Mouse (Mus musculus) small intestine, adult 2 months (tissue): ENCODE measurements at regions not wholly inside any gene's neighbourhood (a gene's known extent, or its start where the extent isn't known, plus 50 kb on each side); places are given as distances from the start of the nearest gene placed in this dataset.

Experiments
- CTCF ChIP-seq: fragments of 200-500 bp; IDR thresholded peaks from 2 replicates; pipeline ENCODE4 v1.5.1; 2012; ENCODE audit warnings: low read depth, mild to moderate bottlenecking, control low read depth, inconsistent platforms, low read length, moderate library complexity, mixed read lengths; ENCODE audit not compliant: insufficient replicate concordance, insufficient read length; ENCODE audit errors: extremely low read depth
- POLR2A ChIP-seq: fragments of 200-500 bp; IDR thresholded peaks from 2 replicates; pipeline ENCODE4 v1.6.1; 2012; ENCODE audit warnings: low read depth, mild to moderate bottlenecking, control low read depth, inconsistent platforms, low read length, moderate library complexity

DNA sequence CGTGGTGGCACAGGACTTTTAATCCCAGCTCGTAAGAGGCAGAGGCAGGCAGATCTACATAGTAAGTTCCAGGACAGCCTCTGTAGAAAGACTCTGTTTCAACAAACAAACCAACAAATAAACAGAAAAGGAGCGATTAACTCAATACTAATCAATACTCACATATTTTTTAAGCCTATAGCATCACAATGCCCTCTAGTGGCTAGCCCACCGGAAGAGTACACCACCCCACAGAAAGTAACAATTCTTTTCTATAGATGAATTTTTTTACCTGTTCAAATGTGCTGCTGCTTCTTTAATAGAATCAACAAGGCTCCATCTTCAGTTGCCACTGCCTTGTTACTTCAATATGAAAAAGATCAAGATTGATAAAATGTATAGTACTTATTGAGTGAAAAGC, 233.0 kb upstream of the Prdm1 start:
- no peak for TF ChIP-seq POLR2A
- no peak for TF ChIP-seq CTCF
